Mouse (Mus musculus) erythroid progenitor cell, adult 5-6 weeks (primary cell): ENCODE measurements at regions not wholly inside any gene's neighbourhood (a gene's known extent, or its start where the extent isn't known, plus 50 kb on each side); places are given as distances from the start of the nearest gene placed in this dataset.
"Not testable (repeated sequence)": the region's sequence is repeated elsewhere in the genome, so short reads cannot be mapped to it uniquely, and the experiment has no call there.

Source experiments
- ATAC-seq: replicated peaks from 2 replicates; pipeline ENCODE4 v1.8.0; 2016; ENCODE audit warnings: moderate number of reproducible peaks, mild to moderate bottlenecking, moderate TSS enrichment, inconsistent platforms; ENCODE audit not compliant: poor library complexity, low FRiP score, severe bottlenecking

DNA sequence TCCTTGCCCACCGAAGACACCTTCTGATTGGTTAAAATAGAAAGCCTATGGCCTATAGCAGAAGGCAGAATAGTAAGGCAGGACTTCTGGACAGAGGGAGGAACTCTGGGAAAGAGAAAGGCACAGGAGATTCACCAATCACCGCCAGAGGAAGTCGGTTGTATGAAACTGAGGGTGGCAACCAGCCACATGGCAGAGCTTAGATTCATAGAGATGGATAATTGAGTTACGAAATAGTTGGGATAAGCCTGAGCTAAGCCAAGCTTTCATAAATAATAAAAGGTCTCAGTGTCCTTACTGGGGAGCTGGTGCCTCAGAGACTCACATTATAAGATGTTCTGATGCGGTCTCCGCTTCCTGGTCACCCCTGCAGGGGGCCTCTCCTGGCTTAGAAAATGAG lies 98.7 kb upstream of the Stt3b start:
- ATAC-seq: no peak

DNA sequence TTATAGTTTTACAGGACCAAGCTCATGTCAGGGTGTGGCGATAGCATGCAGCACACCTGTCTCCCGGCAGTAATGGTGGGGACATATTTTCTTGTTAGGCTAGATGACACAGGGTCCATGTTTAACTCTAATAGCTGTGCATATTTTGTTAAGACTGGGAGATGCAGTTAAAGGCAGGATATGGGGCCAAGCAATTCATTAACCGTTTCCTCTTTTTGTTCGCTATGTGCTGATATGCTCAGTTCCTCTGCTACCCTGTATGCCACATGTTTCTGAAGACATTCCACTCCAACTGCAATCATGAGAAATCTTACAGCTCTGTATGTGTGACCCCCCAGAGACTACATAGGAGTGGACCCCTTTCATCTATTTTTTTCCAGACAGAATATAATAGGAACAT lies 104.0 kb upstream of the Stt3b start:
- ATAC-seq: no peak

DNA sequence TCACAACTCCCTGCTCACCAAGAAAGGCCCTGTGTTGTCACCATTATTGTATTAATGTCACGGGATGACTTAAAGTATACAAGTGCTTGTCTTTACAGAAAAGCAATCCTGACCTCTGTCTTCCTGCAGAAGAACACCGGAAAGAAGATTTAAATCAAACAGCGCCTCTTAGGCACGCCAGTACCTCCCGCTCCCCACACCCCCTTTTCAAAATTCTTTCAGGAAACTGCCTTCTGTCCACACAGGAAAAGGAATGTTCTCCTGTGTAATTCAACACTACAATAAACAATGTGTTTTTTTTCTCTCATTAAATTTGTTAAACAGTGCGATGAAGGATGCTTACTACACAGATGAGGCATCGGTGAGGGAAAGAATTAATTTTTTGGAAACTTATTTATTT lies 112.6 kb upstream of the Stt3b start:
- no peak for ATAC-seq

DNA sequence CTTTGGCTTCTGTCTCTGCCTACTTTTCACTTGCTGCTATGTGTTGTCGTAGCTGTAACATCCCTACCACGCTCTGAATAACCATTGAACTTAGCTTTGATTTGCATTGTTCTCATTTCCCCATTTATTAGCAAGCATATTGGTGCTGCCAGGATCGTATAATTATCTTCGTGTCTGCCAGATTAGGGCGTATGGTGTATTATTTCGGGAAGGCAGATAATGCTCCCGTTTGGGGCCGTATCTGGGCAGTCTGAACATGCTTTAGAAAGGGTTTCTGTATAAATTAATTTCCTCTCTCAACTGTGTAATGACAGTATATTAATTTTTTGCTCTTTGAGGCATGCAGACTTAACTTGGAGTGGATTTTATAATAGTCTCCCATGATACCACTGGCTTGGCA lies 116.5 kb upstream of the Stt3b start:
- no peak for ATAC-seq

DNA sequence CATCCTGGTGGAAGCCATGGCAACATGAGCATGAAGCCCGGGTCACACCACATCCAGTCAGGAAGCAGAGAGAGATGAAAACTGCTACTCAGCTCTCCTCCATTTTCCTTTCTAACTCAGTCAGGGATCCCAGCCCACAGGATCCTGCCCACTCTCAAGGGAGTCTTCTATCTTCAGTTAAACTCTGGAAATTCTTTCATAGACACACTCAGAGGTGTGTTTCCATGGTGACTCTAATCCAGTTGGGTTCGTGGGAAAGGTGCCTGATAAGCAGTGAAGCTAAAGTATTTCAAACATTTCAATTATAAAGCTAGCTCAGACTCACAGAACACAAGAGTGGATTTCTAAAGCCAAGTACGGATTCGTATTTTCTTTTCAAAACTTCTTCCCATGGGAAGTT lies 120.0 kb upstream of the Stt3b start:
- ATAC-seq: no peak

DNA sequence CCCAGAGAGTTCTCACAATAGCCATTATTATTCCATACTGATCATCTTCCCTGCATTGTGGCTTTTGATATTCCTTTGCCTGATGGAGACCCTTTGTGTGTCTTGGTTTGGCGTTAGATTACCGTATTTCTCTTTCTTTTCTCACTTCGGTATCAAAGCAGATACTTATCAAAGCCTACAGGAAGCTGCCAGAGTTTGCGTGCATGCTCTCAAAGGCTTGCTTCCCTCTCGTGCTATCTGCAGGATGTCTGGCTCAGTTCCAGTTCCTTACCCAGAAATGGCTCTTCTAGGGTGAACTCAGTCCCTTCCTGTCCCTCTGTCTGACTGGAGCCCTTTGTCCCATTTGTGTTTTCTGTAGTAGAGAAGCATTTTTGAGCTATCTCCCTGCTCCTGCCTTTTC lies 124.5 kb upstream of the Stt3b start:
- no peak for ATAC-seq

DNA sequence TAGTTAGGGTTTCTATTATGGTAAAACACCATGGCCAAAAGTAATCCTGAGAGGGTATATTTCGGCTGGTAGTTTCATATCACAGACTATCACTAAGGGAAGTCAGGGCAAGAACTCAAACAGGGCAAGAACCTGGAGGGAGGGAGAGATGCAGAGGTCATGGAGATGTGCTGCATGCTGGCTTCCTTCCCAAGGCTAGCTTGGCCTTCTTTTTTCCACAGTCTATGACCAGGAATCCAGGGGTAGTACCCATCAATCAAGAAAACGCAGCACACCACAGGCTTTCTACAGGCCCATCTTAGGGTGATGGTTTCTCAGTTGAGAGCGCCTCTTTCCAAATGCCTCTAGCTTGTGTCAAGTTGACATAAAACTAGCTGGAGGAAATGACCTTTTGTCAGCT lies 126.1 kb upstream of the Stt3b start:
- no peak for ATAC-seq

DNA sequence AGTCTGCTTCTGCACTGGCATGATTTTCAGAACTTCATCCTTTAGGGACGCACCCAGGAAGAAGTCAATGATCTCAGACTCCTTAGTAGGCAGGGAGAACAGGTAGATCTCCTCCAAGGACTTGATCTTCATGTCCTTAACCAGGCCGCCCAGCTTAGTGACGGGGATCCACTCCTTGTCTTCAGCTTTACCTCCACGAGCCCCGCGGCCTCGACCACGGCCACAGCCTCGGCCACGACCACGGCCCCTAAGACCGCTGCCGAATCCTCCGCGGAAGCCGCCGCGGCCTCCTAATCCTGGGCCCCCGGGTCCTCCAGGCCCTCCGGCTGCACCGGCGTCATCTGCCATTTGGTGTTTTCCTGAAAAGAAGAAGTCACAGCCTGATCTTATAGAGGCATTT lies 128.0 kb upstream of the Stt3b start:
- ATAC-seq: not testable (repeated sequence)

DNA sequence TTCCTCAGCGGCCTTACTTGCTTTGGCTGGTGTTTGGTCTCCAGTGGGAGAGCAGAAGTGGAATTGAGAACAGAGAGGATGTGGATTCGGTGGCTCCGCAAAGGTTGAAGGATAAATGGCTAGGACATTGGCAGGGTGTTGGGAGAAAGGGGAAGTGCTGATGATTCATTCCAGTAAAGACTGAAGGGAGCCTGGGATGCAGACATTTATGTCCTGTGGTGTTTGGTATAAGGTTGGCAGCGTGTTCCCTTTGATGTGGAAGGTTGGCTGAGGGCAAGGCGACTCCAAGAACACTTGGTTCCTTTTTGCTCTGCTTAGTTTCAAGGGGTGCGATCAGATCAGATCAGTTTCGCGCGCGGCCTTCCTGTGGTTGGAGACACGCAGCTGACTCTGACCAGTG lies 136.5 kb upstream of the Stt3b start:
- no peak for ATAC-seq

DNA sequence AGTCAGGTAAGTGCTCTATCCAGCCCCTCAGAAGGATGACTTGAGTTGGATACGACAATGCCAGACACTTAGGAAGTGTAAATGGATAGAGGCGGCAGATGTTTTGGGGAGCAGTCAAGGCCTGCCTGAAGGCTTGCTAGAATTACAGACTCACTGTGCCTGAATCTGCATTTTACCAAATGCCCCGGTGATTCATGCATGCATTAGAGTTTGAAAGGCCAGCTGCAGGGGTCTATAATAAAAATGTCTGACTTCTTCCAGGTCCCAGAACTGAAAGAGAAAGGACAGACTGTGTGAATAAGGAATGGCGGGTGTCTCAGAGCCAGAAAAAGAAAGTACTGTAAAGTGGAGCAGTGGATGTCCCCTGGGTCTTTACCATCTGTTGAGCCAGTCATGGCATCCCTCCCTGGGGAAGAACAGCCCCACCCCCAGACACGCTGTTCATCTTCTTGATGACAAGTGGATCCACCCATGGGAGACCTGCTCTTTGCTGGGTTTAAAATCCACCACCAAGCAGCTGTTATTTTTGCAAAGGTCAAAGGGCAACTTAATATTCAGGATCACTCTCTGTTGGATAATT lies 140.6 kb upstream of the Stt3b start:
- no peak for ATAC-seq

DNA sequence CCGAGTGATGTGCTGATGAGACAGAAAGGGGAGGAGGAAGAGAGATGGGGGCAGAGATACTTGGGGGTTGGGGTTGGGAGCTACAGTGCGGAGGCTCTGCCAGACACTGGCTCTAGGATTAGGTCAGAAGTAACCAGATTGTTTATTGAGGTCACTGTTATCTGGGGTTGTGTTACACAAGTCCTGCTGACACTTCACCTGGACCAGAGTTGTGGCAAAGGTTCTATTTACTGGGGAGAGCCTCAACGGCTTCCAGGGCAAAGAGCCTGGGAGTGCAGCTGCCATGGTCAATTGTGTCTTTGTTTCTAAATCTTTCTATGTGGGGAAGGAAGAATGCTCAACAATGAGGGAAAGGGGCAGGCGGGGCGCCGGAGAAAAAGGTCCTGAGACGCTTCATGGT lies 144.6 kb upstream of the Stt3b start:
- ATAC-seq: no peak

DNA sequence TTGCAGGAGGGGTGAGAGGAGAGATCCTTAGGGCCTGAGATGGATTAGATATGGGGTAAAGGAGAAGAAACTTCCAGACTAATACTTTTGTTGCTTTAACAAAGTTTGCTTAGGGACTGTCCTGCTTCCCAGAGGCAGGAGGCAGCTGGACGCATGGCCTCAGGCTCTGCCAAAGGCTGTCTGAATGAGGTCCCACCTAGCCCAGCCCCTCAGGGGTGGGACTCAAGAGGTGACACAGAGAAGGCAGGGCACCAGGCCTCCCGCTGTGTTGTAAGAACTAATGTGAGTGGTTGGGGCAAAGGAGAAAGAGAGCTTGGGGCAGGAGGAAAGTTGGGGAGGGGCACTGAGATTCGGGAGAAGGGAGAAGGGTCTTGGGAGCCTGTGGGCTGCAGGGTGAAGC lies 145.9 kb upstream of the Stt3b start:
- ATAC-seq: no peak

DNA sequence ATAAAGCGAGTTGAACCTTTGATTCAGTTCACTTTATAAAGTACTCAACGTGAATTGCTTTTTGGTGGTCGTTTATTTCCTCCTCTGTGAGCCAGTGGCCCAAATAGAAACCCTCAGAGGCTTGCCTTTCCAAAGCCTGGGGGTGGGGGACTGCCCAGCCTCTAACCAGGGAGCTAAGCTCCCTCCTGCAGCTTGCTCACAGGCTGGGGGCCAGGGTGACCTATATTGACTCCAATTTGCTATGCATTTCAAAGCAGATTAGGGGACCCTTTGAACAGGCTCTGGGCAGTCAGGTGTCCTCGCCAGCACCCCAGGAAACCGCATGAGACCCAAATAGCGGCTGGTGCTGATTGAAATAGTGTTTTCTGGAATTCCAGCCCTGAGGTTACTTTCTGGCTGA lies 146.4 kb upstream of the Stt3b start:
- no peak for ATAC-seq

DNA sequence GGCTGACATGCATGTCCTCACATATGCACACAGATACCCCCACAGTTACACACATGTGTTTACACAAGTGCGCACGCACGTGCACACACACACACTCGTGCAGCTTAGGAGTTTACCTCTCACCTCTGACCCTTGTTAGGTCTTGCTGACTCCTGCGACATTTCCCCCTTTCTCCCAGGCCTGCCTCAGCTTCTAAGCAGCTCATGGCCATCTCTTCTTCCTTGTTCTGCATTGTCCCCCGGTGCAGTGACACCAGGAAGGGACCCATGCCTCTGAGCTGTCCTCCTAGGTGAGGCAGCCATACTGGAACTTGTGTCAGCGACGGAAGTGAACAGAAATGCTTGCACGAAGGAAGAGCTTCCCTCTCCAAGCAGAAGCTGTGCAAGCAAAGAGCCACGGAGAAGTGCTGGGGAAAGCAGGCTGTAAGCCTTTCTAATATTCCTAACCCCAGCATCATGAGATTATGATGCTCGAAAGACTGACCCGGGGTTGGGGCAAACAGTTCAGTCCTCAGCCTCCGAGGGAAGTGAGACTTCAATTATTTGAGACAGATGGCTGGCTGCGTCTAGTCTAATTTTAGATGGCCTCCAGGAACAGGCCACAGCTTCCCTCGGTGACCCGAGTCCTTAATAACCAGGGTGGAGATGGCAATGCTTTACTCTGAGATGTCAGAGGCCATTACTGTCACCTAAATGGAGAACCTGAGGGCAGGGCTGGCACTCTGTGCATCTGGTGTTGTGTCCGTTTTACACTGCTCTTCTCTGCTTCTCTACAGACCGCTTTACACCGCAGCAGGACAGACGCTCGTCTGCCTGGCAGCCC lies 147.9 kb upstream of the Stt3b start:
- no peak for ATAC-seq

DNA sequence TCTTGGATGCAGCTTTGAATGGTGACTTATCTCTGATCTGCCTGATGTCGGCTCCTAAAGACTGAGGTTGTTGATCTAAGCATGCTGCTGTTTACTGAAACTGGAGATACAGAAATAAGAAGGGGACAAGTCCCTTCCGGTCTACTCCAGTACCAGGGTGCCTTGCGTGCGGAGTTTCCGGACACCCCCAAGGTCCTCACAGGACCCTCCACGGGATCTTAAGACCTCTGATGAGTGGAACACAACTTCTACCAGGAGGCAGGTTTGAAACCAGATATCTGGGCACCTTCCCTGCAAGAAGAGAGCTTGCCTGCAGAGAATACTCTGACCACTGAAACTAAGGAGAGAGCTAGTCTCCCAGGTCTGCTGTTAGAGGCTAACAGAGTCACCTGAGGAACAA lies 148.9 kb upstream of the Stt3b start:
- ATAC-seq: not testable (repeated sequence)

DNA sequence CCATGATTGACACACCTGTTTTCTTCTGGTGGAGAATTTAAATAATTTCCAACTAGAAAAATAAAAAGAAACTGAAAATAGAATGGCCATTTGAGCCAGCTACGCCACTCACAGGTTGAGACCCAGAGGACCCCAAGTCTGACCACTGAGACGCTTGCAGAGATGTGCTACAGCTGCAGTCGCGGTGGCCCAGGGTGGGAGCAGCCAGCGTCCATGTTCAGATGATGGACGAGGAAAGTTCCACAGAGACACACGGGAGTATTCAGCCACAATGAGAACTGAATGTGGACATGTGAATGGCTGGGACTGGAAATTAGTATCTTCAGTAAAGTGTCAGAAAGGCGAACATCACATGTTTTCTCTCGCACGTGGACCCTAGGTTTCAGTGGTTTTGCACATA lies 155.1 kb upstream of the Stt3b start:
- no peak for ATAC-seq

DNA sequence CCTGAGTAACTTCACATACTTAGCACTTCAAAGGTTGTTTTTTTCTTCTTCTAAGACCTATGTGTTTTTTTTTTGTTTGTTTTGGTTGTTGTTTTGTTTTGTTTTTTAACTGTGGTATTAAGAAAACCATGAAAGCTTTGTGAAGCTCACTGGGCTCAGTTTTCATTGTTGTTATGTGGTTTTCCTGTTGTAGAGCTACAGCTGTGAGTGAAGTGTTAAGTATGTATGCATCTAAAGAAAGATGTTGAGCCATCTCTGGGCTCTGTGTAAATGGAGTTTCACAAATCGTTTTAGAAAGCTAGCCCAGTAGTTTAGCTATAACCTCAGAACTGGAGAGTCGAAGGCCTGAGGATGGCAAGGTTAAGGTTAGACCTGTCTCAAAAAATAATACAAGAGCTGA lies 158.4 kb upstream of the Stt3b start:
- ATAC-seq: no peak

DNA sequence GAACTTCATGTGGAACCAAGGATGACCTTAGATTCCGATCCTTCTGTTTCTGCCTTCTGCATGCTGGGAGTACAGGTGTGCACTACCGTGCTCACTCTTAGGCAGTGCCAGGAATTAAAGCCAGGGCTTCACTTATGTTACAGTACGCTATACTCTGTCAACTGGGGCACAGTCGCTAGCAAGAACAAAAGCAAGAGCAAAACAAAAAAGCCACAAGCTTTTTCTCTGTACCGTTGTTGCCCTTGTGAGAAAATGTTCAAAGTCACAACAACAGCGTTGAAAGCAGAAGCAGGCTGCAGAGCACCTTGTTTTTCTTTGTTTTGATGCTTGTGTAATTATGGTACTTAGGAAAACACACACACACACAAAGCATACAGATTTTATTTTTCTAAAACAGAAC lies 161.4 kb upstream of the Stt3b start:
- ATAC-seq: no peak

DNA sequence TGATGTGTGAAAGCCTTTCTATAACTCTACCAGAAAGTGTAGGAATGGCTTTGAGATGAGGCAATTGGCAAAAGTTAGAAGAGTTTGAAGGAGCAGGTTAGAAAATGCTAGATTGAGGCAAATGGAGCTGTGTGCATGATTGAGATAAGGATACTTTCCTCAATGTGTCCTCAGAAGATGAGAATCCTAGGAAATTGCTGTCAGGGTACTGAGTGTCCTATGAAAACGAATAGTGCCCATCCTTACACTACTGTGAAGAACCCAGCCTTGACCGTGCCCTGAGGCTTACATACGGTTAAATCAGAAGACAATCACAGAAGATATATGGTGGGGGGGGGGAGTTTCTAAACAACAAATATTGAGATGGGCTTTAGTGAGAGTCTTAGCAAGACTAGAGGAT lies 162.8 kb upstream of the Stt3b start:
- no peak for ATAC-seq

DNA sequence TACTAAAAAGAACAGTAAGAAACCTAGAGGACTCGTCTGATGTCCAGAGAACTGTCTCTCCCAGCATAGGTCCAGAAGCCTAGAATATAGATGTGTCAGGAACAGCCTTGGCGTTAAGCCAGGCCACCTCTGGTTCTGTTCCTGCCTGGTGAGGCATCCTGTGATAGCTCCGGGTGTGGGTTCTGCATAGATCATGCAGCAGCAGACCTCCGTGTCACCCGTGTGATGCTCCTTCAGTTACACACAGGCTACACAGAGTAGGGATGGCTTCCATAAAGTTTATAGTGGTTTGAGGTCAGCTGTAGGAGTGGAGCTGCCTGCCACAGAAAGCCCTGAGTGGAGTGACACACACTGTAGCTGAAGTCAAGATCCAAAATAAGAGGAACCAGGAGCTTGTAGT lies 163.6 kb upstream of the Stt3b start:
- no peak for ATAC-seq

DNA sequence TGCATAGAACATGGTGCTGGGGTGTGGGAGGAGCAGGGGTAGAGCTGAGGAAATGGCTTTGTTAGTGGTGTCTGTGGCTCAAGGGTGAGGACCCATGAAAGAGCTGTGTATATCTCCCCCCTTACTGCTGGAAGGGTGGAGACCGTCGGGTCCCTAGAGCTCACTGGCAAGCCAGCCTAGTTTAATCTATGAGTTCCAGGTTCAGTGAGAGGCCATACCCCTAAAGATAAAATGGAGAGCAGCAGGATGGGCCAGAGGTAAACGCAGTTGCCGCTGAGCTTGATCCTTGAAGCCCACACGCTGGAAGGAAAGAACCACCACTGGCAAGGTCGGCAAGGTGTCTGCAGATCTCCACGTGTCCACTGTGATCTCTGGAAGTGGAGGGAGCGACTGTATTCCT lies 164.1 kb upstream of the Stt3b start:
- ATAC-seq: peak; percentile 42; the same call in 1 of the 2 replicates

DNA sequence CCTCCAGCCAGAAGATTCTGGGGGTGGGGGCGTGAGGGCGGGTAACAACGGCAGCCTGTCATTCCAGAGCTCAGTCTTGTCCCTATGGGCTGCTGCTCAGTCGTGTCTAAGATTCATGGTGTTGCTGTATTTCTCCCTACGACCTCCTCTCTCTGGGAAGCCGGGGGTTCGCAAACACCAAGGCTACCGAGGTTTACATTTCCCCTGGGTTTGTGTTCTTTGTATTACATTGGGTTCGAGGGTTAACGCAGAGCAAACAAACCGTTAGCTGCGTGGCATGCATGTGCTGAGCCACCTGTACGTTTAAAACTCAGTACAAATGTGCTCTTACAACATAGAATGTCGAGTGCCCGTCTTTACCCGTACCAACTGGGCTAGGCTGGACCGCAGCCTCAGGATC lies 166.0 kb upstream of the Stt3b start:
- ATAC-seq: no peak
